Mouse (Mus musculus): ENCODE measurements around the gene Gm21778. TPM values are rescaled to one million over a fixed set of nuclear protein-coding genes. Genes with fewer than 3 reads are reported as not detected.

The Gm21778 gene
- not detected in 2 replicates for polyA plus RNA-seq (2012; rRNA removed; ENCODE audit: low replicate concordance)

DNA sequence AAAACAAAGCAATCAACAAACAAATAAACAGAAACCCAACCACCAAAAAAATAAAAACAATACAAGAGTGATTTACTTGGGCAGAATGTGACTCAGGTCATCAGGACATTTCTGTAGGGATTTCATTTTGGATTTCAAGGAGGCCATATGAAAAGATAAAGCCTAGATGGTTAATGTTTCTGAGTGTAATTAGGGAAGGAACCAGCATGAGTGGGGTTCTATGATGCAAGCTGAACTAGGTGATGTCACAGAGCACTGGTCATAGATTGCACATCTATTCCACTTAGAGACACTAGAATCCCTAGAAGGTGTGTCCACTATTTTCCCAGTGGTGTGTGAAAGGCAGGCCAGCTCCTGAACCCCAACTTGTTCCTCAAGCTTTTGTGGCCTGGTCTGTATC, at the start of gene Gm21778:
TSS of gene Gm21778 (plus strand) at position 301 of the 400 bp plus-strand sequence.

Other genes with a start within 250 kb of the Gm21778 start
- not detected in 2 replicates for gene Gm20914, start 216.5 kb upstream of the Gm21778 start, polyA plus RNA-seq (2012; rRNA removed; ENCODE audit: low replicate concordance)
- gene Gm28171, start 149.1 kb upstream of the Gm21778 start, polyA plus RNA-seq (2012; rRNA removed; ENCODE audit: low replicate concordance): not detected in 2 replicates

All from subcutaneous adipose tissue, adult 2 months (tissue).